29 mouse cellular contexts compared by ENCODE assay signal in the genomic region with DNA sequence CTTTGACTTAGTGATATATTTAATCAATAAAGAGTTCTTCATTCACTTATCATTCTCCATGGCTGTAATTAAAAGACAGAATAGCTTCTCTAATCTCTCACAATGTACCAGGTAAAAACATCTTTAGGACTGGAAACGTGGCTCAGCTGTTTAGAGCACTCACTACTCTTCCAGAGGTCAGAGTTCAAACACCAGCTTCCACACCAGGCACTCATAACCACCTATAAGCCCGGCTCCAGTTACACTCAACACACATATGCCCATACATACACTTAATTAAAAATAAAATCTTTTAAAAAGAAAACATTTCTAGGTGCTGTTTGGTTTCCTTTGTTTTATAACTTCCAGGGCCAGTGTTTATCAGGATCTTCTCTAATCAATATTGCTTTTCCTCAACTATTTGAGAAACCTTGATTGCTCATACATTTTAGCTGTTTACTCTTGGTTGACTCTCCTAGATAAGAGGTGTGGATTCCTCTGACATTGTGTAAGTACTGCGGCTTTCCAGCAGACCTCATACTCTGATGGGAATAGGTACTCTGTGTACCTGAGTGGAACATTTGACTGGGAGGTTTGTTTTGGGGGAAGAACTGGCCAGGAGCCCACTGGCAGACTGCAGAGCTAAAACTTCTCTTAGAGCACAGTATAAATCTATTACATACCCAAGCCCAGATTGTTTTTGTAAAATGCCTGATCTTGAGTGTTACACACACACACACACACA. TPM values are rescaled to one million over a fixed set of nuclear protein-coding genes. Genes with fewer than 3 reads are reported as not detected.
DNase-seq lines count a peak whose midpoint lies in the region; ATAC-seq and TF ChIP-seq lines count a peak whose summit lies in the region.
"Had no signal": no experiment of that assay in that cellular context is flagged by ENCODE, and none has a peak within 500 bp of the region (broad histone marks: within the 10 kb centered on the region; RNA-seq: fewer than 3 reads in every experiment).

No protein-coding gene starts in this region.

- DNase-seq in liver, embryonic 11.5 days (ENCODE audit: low spot score), result no peak
- DNase-seq in lung, postnatal 0 days (ENCODE audit: low spot score), result peak; percentile 34
- DNase-seq in lung, adult 2 months, result no peak
- DNase-seq in lung, postnatal 25 days (ENCODE audit: low spot score), result peak; percentile 29
- DNase-seq in layer of hippocampus, adult 11-12 months (ENCODE audit: low spot score), result no peak
- DNase-seq in right cerebral cortex, postnatal 14 days, result no peak
- DNase-seq: adrenal gland, postnatal 10 days; adrenal gland, postnatal 36 days; B cell, adult 2 months; cerebellum, adult 18-20 months; cerebellum, adult 9-10 months; cerebellum, postnatal 14 days; forebrain, postnatal 0 days; gastrocnemius, postnatal 25 days; heart, adult 18-20 months; heart, postnatal 10 days; heart, postnatal 36 days had no signal

- TF ChIP-seq EP300 in lung, postnatal 0 days (IDR thresholded peaks at IDR 0.05), result 0 out of 2 replicates have a peak, but pooled peaks have one; percentile 9

- WGBS in liver, embryonic 15.5 days (ENCODE audit: insufficient replicate concordance), result 44% methylated on average over 3 of the region's 3 CpGs
- 48% methylated on average over 3 of the region's 3 CpGs for WGBS in liver, embryonic 11.5 days
- WGBS in lung, postnatal 0 days, result 25% methylated on average over 3 of the region's 3 CpGs
- WGBS in lung, adult 2 months, result 26% methylated on average over 3 of the region's 3 CpGs

- peak; percentile 86 for ATAC-seq in liver, embryonic 15.5 days (ENCODE audit: insufficient read depth)
- ATAC-seq in liver, embryonic 11.5 days (replicated peaks; ENCODE audit: low FRiP score), result no peak
- peak; percentile 73 for ATAC-seq in lung, postnatal 0 days
- ATAC-seq: forebrain, embryonic 14.5 days; forebrain, postnatal 0 days; Patski had no signal

- TF ChIP-seq CTCF in lung, postnatal 0 days (IDR thresholded peaks at IDR 0.05), result no peak
- no peak for TF ChIP-seq CTCF in lung, adult 2 months (IDR thresholded peaks at IDR 0.05; ENCODE audit: insufficient read depth, low read length)

- H3K4me2 ChIP-seq in liver, embryonic 15.5 days, result no peak overlapping the region
- H3K4me2 ChIP-seq in liver, embryonic 11.5 days, result no peak overlapping the region
- H3K4me2 ChIP-seq in lung, postnatal 0 days (replicated peaks; ENCODE audit: low read depth, low read length), result no peak overlapping the region
- H3K4me2 ChIP-seq: embryonic facial prominence, embryonic 12.5 days; embryonic facial prominence, embryonic 15.5 days; heart, embryonic 12.5 days; heart, embryonic 15.5 days; hindbrain, embryonic 13.5 days had no signal

- no peak overlapping the region for H3K9ac ChIP-seq in liver, embryonic 15.5 days
- H3K9ac ChIP-seq in liver, embryonic 11.5 days (ENCODE audit: low read depth, low read length), result no peak overlapping the region
- H3K9ac ChIP-seq in lung, postnatal 0 days (replicated peaks; ENCODE audit: low read depth), result no peak overlapping the region
- H3K9ac ChIP-seq: embryonic facial prominence, embryonic 12.5 days; embryonic facial prominence, embryonic 15.5 days; forebrain, postnatal 0 days; heart, embryonic 12.5 days; heart, embryonic 15.5 days; hindbrain, embryonic 13.5 days had no signal

- no peak overlapping the region for H3K27ac ChIP-seq in liver, embryonic 15.5 days (replicated peaks)
- H3K27ac ChIP-seq in liver, embryonic 11.5 days (ENCODE audit: low read depth, low read length), result no peak overlapping the region
- H3K27ac ChIP-seq in lung, postnatal 0 days (ENCODE audit: low read length), result no peak overlapping the region
- H3K27ac ChIP-seq: embryonic facial prominence, embryonic 12.5 days; embryonic facial prominence, embryonic 15.5 days; heart, embryonic 15.5 days; hindbrain, embryonic 10.5 days; hindbrain, embryonic 13.5 days had no signal

- H3K4me1 ChIP-seq in liver, embryonic 15.5 days (replicated peaks), result no peaks in the 10 kb centered on the region
- H3K4me1 ChIP-seq in liver, embryonic 11.5 days (replicated peaks; ENCODE audit: control insufficient read depth, insufficient read depth, low read length), result no peaks in the 10 kb centered on the region
- H3K4me1 ChIP-seq in lung, postnatal 0 days (ENCODE audit: insufficient read depth, low read depth, low read length), result no peaks in the 10 kb centered on the region
- H3K4me1 ChIP-seq in lung, adult 2 months (ENCODE audit: control insufficient read depth, insufficient read depth, low read length), result no peaks in the 10 kb centered on the region
- H3K4me1 ChIP-seq: embryonic facial prominence, embryonic 12.5 days; embryonic facial prominence, embryonic 15.5 days; heart, embryonic 12.5 days; heart, embryonic 15.5 days; hindbrain, embryonic 10.5 days; hindbrain, embryonic 13.5 days had no signal

- peaks cover 7% of the 10 kb centered on the region; the same call in 1 of the 2 replicates for H3K27me3 ChIP-seq in liver, embryonic 15.5 days
- no peaks in the 10 kb centered on the region for H3K27me3 ChIP-seq in liver, embryonic 11.5 days (replicated peaks; ENCODE audit: control insufficient read depth, insufficient read depth, low read length)
- H3K27me3 ChIP-seq in lung, postnatal 0 days (replicated peaks; ENCODE audit: insufficient read depth, low read length), result no peaks in the 10 kb centered on the region
- H3K27me3 ChIP-seq: CH12.LX; embryonic facial prominence, embryonic 12.5 days; embryonic facial prominence, embryonic 15.5 days; heart, embryonic 12.5 days; heart, embryonic 15.5 days; hindbrain, embryonic 13.5 days; Patski had no signal

- H3K36me3 ChIP-seq in liver, embryonic 15.5 days (replicated peaks), result no peaks in the 10 kb centered on the region
- no peaks in the 10 kb centered on the region for H3K36me3 ChIP-seq in liver, embryonic 11.5 days (ENCODE audit: control insufficient read depth, insufficient read depth, low read length)
- H3K36me3 ChIP-seq in lung, postnatal 0 days (ENCODE audit: insufficient read depth, low read length), result no peaks in the 10 kb centered on the region
- H3K36me3 ChIP-seq: embryonic facial prominence, embryonic 12.5 days; embryonic facial prominence, embryonic 15.5 days; G1E; heart, embryonic 12.5 days; heart, embryonic 15.5 days; hindbrain, embryonic 10.5 days; hindbrain, embryonic 13.5 days had no signal

- no peak for TF ChIP-seq POLR2A in lung, adult 2 months (IDR thresholded peaks at IDR 0.05; ENCODE audit: borderline replicate concordance, extremely low read depth, low read depth, low read length)

- no peaks in the 10 kb centered on the region for H3K9me3 ChIP-seq in liver, embryonic 15.5 days (replicated peaks)
- H3K9me3 ChIP-seq in liver, embryonic 11.5 days (ENCODE audit: control insufficient read depth, low read length), result no peaks in the 10 kb centered on the region
- no peaks in the 10 kb centered on the region for H3K9me3 ChIP-seq in lung, postnatal 0 days (ENCODE audit: low read length)
- H3K9me3 ChIP-seq: embryonic facial prominence, embryonic 12.5 days; embryonic facial prominence, embryonic 15.5 days; G1E; heart, embryonic 12.5 days; heart, embryonic 15.5 days; hindbrain, embryonic 10.5 days; hindbrain, embryonic 13.5 days had no signal

- H3K4me3 ChIP-seq in liver, embryonic 15.5 days (replicated peaks), result no peak overlapping the region
- no peak overlapping the region for H3K4me3 ChIP-seq in liver, embryonic 11.5 days (ENCODE audit: low read depth, low read length)
- no peak overlapping the region for H3K4me3 ChIP-seq in lung, postnatal 0 days (ENCODE audit: low read depth, low read length)
- H3K4me3 ChIP-seq in lung, adult 2 months (replicated peaks; ENCODE audit: extremely low read depth, low read depth, low read length), result no peak overlapping the region
- H3K4me3 ChIP-seq: embryonic facial prominence, embryonic 12.5 days; embryonic facial prominence, embryonic 15.5 days; heart, embryonic 12.5 days; heart, embryonic 15.5 days; hindbrain, embryonic 10.5 days; hindbrain, embryonic 13.5 days had no signal

RNA-seq across cellular contexts. Expression of gene Nrg4, which starts 37.0 kb away (rescaled TPM):
- polyA plus RNA-seq in liver, embryonic 15.5 days (2015; fragmentation: Nextera tagmentation; extraction: Ambion mirVana), result 1.7 and 2.1 TPM in 2 replicates
- polyA plus RNA-seq in liver, embryonic 11.5 days (2014; fragmentation: Nextera tagmentation; extraction: Ambion mirVana), result 1.1 TPM in 2 replicates
- polyA plus RNA-seq in lung, postnatal 0 days (2015; fragmentation: Nextera tagmentation; extraction: Ambion mirVana), result 1.2 and 1.4 TPM in 2 replicates
- polyA plus RNA-seq in lung, adult 2 months (2012; rRNA removed), result 3.5 and 3.7 TPM in 2 replicates
- polyA plus RNA-seq: G1E had no signal

RNA-seq across cellular contexts. Expression of gene Tmem266, which starts 37.1 kb away (rescaled TPM):
- polyA plus RNA-seq in liver, embryonic 15.5 days (2015; fragmentation: Nextera tagmentation; extraction: Ambion mirVana), result not detected in 2 replicates
- polyA plus RNA-seq in liver, embryonic 11.5 days (2014; fragmentation: Nextera tagmentation; extraction: Ambion mirVana), result 0.09 TPM in 1 of 2 replicates, not detected in the other
- polyA plus RNA-seq in lung, postnatal 0 days (2015; fragmentation: Nextera tagmentation; extraction: Ambion mirVana), result 0.05 and 0.07 TPM in 2 replicates
- polyA plus RNA-seq in lung, adult 2 months (2012; rRNA removed), result 0.29 and 0.33 TPM in 2 replicates
- polyA plus RNA-seq: forebrain, embryonic 11.5 days had no signal

Comparison
In these comparisons a context has a peak if more than half of its experiments do, and no peak if none do; other contexts are left out.
1. DNase-seq: peak in lung, postnatal 0 days (single experiment) and lung, postnatal 25 days (single experiment); none in liver, embryonic 11.5 days (single experiment), lung, adult 2 months (single experiment), layer of hippocampus, adult 11-12 months (single experiment) and right cerebral cortex, postnatal 14 days (single experiment).